Mouse (Mus musculus) layer of hippocampus, postnatal 25 days (tissue): ENCODE results near the gene Vma21. TPM values are rescaled to one million over a fixed set of nuclear protein-coding genes. Genes with fewer than 3 reads are reported as not detected.

ENCODE experiments used
- DNase-seq, 2 experiments: peaks; one replicate each; pipeline ENCODE4 v3.0.0; 2022; ENCODE audit warnings: mixed read lengths in 2 of 2, low spot score in 1 of 2; ENCODE audit errors: extremely low spot score in 1 of 2
- total RNA-seq, 2 experiments: library from RNA; stranded (reverse); gene quantifications; 2 replicates each; pipeline ENCODE4 v1.2.3; 2021

Gene Vma21
- total RNA-seq: 10 to 100 TPM; 33.4 to 35.1 TPM

DNA sequence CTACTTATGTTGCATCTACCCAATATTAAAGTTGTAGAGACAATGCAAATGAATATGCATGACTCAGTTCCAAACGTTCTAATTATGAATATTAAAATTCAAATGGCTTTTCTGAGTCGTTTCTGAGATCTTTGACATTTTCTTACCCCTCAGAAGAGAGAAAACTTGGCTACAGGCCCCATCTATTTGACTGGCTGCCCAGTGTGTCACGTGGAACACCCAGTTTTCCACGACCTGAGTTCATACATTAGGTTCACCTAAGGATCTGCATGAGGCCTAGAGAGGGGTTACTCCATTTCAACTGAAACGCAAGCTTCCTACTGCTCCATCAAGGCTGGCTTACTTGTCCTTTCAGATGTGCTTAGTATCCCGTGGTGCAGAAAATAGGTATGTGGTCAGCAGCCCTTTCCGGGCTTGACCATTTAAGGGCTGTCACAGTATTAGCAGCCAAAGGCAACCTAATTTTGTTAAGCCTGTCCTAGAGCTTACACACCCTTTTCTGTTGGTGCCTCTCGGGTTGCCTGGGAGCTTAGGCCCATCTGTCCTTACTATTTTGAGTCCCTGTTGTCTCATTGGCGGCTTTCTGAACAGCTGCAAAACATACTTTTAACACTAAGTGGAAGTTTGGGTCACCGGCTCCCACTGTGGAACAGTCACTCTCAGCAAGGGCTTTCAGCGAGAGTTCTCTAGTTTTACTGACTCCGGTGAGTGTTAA, at the start of gene Vma21:
Gene Vma21 (plus strand): TSS at position 294 of the 715 bp plus-strand sequence.
- peak in 1 of 2 experiments; percentile 3 for DNase-seq

GRCm38 (mm10) chrX:71767909-71768308, 47.8 kb upstream of the Vma21 start:
- no peak for DNase-seq

GRCm38 (mm10) chrX:71791106-71791505, 24.6 kb upstream of the Vma21 start:
- DNase-seq: no peak

DNA sequence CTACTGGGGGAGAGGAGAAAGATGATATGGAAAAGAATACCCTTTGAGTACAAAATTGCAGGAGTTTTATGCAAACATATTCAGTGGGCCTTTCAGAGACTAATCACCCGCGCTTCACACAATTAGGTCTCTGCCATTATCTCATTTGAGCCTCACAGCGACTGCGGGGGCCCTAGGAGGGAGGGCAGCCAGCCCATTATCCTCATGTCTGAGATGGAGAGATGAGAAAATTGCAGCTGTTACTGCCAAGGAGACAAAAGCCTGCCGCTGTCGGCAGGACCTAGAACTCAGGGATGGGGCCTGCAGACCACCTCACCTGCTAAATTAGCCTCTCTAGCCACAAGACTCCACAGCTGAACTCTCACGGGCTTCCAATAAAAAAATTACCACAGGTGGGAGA, 18.0 kb upstream of the Vma21 start:
- no peak for DNase-seq

- DNase-seq: no peak
These were observed 16.8 kb upstream of the Vma21 start for GRCm38 (mm10) chrX:71798883-71799282.

- DNase-seq: no peak
These were observed 3.5 kb upstream of the Vma21 start for GRCm38 (mm10) chrX:71811966-71812835.

- peak; percentile 65 for DNase-seq
These were observed 705 bp downstream of the Vma21 start for GRCm38 (mm10) chrX:71816401-71816857.

- DNase-seq: no peak
These were observed 1.2 kb downstream of the Vma21 start for GRCm38 (mm10) chrX:71816931-71817361.

DNA sequence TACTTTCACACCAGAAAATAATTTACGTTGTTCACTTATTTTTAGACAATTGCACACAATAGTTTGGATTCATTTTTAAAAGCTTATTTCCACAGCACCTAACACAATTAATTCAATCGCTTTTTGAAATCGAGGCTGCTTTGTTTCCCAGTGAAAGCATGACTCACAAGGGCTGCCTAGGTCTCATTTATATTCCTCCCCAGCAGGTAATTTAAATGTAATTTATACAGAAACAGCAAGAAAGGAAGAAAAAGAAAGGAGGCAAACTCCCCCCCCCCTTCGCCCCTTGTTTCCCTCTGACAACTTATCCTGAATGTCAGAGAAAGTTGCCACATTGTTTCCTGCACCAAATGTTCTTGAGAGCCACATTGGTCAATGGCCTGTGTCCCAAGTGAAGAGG, 23.2 kb downstream of the Vma21 start:
- DNase-seq: no peak

- DNase-seq: no peak
These were observed 31.0 kb downstream of the Vma21 start for GRCm38 (mm10) chrX:71846696-71847095.

GRCm38 (mm10) chrX:71853798-71854197, 38.1 kb downstream of the Vma21 start:
- no peak for DNase-seq

Other genes with a start within 250 kb of the Vma21 start
- gene Gpr50, start 152.3 kb upstream of the Vma21 start, total RNA-seq: not detected
- 1 to 10 TPM in 1 of 2 experiments, under 1 TPM in 1; 0.37 to 1.0 TPM for gene Gm1141, start 105.1 kb downstream of the Vma21 start, total RNA-seq
- 10 to 100 TPM; 20.4 to 21.2 TPM for gene Prrg3, start 146.7 kb downstream of the Vma21 start, total RNA-seq
- not detected for gene Fate1, start 157.1 kb downstream of the Vma21 start, total RNA-seq
- not detected for gene Cnga2, start 175.9 kb downstream of the Vma21 start, total RNA-seq